Mouse (Mus musculus): ENCODE measurements at regions not wholly inside any gene's neighbourhood (a gene's known extent, or its start where the extent isn't known, plus 50 kb on each side); places are given as distances from the start of the nearest gene placed in this dataset.
A peak's percentile ranks its signal among the peaks of the same experiment; 100 is the strongest.

DNA sequence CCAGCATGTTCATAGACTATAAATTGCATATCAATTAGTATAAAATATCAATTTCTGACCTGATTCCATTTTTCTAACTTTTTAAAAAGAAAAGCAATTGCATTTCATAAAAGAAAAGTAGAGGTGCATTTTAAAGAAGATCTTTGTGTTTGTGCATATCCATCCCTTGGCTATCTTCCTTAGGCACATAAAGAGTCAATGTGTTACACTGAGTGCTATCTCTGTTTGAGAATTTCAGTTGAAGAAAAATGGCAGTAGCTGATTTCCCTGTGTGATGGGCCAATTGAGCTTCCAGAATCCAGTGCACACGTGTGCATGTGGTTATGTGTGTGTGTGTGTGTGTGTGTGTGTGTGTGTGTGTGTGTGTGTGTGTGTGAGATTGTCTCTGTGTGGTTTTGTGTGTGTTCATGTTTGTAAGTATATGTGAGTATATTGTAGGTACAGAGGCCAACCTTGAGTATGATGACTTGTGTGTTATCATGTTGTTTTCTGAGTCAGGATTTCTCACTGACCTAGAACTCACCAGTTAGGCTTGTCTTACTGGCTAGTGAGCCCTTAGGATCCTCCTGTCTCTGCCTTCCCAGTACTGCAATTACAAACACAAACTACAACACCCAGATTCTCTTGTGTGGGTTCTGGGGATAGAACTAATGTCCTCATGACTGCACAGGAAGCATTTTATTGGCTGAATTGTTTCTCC, 249.6 kb downstream of the Cdk5rap2 start:
- DNase-seq = no peak

DNA sequence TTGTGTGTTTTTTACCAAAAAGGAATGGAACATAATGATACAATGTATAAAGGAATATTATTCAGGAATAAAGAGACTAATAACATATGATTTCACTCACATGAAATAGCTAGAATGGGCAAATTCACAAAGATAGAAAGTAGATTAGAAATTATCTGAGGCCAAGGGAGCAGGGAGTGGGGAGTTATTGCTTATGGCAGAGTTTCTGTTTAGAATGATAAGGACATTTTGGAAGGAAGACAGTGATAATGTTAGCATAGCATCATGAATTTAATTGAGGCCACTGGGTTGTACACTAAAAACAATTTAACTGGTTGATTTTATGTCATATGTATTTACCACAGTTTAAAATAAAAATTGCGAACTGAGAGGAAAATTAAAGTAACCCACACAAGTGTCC, 250.2 kb downstream of the Cdk5rap2 start:
- no peak for DNase-seq

DNA sequence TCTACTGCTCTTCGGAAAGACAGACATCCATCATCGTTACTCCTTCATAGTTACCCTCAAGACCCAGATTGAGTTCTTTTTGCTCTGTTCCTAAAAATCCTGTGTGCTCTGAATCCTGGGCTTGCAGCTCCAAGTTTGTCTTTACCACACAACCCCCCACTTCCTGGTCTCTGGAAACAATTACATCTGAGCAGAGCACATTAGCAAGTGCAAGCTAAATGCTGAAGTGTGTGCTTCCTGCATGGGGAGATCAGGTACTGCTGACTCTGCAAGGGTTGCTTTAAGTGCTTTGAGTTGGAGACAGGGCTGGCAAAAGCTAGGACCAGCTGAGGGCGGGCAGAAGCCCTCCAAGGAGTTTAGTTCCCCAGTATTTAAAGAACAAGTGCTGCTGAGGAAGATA, 257.1 kb downstream of the Cdk5rap2 start:
- no peak for DNase-seq

DNA sequence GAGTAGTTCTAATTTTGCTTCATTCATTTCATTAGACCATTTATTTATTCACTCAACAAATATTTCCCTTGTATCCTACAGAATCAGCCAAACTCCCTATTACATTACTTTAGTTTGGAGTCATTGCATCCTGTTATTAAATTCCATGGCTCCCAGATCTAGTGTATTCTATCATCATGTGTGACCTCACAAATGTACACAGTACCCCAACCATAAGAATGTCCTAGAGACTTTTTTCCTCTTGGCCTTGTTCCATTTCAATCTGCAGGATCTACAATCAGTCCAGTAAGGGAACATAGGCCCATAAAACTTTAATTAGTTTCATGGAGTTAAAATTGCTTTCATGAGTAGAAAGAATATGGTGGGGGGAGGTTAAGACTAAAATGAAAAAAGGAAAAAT, 301.2 kb downstream of the Cdk5rap2 start:
- DNase-seq = no peak

DNA sequence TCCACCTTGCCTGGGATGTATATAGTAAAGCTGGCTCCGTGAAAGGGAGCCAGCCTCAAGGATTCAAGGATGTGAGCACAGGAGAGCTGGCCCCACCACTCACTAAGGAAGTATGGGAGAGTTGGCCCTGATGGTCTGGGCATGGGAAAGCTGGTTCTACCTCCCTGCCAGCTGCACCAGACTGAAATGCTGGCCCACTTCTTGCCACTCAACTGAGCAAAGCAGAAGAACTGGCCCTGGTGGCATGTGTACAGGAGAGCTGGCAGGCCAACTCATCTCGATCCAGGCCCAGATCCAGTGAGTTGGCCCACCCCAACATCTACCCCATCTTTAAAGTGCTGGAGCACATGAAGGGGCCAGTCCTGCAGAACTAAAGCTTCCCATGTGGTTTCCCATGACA, 304.5 kb downstream of the Cdk5rap2 start:
- DNase-seq = no peak

DNA sequence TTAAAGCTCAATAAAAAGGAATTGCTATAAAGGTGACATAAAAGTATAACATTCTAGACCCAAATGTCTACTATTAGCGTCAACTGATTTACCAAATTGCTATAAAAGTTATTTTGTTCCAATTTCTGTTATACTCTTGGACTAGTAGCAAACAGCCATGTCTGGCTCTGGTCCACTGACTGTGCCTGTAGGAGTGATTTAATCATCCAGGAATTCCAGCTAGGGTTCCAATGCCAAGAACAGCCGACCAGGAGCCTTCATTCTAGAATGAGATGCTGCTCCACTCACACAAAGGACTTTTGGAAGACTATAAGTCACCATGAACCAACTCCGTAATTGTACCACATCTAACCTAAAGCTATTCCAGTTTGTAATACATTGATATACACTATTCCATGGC, 312.9 kb downstream of the Cdk5rap2 start:
- DNase-seq = peak; percentile 26

DNA sequence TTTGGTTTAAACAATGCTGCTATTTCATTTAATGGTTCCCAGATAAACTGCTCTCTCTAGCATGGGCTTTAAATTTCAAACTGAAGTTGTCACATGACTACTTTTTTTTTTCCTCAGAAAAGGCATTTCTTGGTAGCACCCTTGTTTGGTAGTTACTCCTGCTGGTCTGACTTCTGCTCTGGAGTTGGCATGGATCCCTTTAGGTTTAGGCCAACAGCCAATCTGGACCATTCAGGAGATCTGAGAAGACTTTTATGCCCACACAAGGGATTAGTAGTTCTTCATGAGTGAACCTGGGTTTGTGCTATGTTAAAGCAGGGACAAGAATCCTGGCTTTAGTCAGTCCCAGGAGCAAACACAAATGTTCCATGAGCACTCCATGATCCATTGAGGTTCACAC, 332.0 kb downstream of the Cdk5rap2 start:
- no peak for DNase-seq

DNA sequence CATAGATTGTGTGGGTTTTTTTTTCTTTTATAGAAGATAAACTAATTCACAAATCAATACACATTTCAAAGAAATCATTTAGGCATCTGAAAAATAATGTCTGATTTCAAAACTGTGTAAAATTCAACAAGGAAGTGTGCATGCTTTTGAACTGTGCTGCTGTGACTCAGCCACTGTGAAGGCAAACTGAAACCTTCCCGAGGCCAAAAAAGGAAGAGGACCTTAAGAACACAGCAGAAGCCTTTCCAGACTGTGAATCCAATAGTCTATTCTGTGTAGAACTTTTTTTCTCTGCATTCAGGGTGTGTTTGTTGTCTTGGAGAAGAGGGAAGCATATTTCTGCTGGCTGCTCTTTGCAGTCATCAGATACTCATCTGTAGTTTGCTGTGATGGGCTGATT, 347.7 kb downstream of the Cdk5rap2 start:
- DNase-seq = no peak

DNA sequence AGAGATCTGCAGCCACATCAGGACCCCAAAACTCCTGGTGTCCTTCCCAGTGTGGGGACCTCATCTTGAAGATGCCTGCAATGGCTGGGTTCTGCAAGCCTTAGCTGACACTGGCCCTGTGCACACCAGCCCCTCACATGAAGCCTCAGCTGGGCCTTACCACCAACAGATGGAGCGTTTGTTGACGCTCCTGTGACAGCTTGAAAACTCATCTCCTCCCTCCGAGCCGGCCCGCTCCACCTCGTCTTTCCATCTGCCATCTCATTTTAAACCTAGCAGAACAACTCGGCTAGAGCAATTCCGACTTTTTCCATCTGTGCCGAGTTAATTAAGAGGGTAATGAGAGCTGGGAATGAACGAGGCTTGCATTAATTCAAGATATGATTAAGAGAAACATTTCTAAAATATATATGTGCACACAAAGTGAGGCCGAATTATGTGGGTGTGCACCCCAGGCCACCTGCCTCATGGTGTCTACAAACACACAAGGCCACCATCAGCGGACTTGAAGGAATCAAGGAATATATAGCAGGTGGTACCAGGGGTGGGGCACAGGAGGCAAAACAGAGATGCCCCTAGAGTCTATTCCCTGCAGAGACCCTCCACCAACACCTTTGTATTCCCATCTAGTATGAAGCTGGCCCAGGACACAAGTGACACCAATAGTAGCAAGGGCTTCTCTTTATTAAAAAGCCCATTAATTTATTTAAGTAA, 351.3 kb downstream of the Cdk5rap2 start:
- DNase-seq = no peak

DNA sequence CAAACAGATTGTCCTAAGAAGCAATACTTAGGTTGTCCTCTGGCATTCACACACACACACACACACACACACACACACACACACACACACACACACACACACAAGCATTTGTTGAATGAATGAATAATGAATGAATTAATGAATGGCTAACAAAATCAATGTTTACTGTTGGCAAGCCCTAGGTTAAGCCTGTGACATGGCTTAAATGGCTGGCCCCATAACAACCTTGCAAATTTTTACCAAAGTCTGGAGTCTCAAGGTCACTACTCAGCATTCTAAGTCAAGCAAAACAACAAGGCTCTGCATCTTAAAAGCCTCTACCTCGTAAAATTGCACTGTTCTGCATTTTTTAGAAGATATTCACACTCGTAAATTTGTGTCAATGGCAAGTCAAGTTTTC, 357.1 kb downstream of the Cdk5rap2 start:
- DNase-seq = no peak

DNA sequence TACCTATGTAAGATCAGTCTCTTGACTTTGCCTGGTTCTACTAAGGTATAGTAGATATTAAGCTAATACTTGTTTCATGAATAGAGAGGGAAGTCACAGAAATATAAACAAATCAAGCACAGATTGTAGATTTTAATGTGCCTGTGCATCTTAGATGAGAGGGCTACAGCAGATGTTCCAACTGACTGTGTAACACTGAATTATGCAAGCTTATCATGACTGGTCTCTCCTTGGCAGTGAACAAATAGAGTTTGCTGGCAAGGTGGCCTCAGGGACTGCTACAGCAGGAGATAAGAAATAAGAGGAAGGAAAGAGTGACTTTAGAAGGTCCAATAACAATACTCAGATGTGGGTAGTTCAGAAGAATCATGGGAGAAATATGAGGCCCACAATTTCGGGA, 372.0 kb downstream of the Cdk5rap2 start:
- DNase-seq = no peak

DNA sequence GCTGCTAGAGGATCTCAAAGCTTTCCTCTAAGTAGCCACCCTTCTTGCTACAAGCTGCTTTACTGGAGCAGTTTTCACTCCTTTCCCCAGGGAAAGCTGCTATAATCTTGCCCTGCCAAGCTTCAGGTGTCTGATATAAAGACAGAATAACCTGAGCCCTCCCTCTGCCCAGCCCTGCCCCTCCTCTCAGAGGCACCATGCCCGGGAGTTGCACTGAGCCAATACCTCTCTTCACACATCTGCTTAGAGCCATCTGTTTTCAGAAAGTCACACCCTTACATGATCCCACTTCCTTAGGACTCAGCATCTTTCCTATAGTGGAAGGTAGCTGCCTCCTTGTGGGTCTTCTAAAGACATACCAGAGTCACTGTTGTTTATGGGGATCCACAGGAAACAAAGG, 374.3 kb downstream of the Cdk5rap2 start:
- DNase-seq = no peak

DNA sequence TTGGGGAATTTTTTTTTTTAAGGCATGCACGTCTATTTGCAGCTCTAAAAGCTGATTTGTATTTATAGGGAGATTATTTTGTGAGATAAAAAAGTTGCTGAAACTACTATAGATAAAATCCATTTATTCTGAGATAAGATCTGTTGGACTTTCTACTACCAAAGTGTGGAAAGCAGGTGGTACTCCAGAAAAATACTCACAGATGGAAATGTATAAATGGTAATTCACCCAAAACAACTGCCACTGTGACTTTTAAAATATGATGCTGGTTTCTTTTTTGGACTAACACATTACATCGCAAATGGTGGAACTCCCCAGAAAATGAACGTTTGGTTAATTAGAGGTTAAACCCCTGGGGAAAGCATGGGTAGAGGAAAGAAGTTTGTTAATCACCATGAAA, 377.7 kb downstream of the Cdk5rap2 start:
- no peak for DNase-seq

DNA sequence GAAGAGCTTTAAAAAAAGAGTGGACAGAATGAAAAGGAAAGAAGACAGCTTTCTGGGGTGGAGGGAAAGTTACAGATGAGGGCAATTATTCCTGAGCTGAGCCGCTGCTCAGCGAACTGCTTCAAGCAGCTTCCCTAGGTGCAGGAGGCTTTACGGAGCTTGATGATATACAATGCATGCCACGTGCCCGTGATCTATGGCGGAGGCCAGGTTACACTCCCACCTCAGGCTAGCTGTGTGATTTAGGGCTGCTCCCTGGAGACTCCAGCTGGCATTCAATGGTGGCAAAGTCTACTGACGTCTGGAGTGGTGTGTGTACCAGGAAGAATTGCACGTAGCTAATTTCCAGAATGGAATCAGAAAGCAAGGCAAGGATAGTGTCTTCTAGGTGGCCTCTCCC, 383.4 kb downstream of the Cdk5rap2 start:
- DNase-seq = no peak

DNA sequence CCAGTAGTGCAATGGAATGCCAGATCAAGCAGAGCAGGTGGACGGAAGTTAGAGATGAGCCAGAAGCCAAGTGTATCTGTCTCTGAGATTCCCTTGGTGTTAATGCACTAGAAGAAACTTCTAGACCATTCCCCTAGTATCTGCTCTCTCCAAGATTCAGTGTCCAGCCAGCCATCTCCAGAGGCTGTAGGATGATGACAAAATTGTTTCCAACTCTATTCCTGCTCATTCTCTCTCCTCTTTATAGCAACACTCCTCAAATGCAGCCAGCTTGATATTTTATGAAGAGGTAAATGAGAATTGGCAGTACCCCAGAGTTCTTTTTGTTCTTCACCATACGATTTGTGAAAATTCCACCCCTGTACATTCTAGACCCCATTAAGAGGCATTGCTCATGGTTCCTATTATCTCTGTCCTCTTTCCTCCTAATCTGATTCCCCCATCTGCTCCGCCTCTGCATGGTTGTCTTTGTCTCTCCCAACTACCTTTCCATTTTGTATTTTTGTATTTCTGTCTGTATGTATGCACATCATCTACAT, 385.3 kb downstream of the Cdk5rap2 start:
- no peak for DNase-seq

DNA sequence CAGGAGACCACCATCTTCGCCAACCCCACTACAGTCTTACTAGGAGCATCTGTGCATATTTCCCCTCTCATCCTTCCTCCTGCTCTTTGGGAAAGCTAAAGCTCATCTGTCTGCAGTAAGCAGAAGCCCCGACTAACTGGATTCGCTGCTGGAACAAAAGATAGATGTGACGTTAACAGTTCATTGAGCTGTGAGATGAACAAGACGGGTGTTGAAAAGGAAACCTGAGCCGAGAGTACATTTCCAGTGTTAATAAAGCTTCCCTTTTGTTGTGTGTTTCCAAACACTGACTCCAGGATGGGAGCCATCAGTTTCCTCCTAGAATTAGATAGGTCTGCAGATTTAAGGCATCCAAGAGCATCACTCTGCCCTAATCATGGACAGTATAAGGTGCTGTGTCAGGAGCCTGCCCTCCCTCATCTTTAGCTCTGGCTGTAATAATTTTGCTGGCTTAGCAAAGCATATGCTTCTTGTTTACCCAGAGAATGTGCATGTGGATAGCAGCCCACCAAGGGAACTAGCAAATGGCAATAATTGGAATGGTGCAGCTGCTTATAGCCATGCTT, 389.3 kb downstream of the Cdk5rap2 start:
- no peak for DNase-seq

DNA sequence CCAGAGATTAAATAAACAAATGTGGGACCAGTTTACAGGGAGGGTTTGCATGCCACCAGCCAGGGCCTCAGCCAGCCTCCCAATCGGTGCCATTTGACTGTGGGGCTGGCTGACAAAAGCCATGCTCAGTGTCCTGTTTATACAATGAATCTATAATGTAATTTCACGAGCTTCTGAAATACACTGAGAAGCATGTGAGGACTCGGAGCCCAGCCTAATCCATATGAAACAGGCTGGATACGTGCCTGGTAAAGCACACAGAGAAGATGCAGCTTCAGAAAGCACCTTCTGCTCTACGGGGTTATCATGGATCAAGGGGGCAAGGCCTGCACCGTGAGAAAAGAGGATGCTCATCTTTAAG, 398.0 kb downstream of the Cdk5rap2 start:
- no peak for DNase-seq

DNA sequence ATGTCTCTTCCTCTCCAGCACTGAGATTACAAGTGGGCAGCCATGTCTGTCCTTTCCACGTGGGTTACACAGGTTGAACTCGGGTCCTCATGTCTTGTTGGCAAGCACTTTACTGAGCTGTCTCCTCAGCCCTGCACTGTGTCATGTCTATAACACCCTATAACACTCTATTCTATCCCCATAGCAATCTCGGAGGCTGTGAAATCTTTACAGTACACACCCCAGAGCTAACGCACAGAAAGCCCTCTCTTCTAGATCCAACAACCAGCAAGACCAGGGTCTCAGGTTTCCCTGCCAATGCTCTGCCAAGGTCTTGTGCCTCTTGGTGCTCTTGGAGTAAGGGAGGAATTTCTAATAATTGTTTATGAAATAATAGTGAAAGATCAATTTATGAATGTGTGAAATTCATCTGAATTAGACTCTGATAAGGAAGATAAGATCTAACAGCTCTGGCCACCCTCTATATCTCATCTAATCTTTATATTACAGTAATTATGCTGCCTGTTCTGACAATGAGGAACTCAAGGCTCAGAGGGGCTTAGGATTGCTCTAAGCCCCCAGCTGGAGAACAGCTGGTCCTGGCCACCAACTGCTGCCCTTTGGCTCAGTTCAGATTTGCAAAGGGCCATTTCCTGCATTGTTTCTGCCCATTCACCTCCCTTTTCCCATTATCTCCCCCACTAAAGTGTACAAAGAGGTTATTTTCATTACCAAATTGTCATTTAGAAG, 398.6 kb downstream of the Cdk5rap2 start:
- no peak for DNase-seq

DNA sequence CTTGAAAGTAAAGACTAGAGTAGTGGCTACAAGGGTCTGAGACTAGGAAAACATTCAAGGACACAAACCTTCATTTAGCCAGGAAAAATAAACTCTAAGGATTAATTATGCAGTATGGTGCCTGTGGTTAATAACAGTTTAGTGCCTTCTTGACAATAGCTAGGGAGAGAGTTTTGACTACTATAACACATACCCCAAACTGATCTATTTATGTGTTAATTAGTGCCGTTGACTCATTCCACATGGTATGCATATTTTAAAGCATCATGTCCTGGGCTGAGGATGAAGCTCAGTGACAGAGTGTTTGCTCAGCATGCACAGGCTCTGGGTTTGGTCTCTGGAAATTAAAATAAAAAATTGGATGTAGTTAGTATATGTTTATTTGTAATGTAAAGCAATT, 399.8 kb downstream of the Cdk5rap2 start:
- DNase-seq = no peak

DNA sequence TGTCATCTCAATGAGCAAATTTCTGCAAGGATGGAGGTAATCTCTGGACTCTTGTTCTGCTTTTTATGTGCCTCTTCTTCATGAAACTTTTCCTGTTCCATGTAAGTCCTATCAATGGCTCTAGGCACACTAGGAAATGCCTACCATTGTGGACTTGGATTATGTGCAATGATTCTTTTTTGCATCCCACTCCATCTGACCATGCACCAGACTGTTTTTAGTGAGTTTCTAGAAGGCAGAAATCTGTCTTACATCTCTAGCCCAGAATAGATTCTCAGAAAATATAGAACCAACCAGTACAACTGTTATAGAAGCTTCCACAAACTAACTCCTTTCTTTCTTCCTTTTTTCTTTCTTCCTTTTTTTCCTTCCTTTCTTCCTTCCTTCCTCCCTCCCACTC, 405.3 kb downstream of the Cdk5rap2 start:
- DNase-seq = no peak

DNA sequence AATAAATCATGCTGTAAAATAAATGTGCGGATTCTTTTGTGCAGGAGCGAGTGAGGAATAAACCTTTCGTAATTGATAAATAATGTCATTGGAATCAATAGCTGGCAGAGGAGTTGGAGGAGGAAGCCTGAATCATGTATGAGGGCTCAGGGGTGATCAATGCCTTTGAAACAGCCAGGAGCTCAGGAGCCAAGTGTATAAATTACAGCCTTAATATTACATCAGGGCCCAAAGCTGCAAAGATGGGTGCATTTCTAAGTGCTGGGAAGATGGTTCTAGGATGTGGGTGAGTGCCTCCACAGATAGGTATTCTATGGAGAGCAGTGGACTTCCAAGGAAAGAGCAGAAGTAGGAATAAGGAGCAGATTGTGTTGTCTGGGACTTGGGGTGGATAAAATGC, 417.0 kb downstream of the Cdk5rap2 start:
- DNase-seq = no peak

DNA sequence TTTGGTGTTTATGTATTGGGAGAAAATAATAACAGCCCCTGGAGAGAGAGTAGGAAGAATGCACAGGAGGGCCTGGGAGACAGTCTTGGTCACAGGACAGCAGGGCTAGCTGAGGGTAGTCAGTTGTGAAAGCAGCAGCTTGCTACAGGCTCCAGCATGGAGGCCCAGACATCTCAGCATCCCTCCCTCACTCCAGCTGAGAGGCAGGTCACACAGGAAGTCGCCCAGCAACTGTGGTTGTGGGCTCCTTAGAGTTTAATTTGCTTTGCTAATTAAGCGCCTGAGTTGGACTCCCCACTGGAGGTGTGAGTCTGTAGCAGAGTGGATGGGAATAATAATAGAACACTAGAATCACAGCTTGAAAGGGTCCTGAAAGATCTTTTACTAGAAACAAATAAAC, 436.0 kb downstream of the Cdk5rap2 start:
- no peak for DNase-seq

DNA sequence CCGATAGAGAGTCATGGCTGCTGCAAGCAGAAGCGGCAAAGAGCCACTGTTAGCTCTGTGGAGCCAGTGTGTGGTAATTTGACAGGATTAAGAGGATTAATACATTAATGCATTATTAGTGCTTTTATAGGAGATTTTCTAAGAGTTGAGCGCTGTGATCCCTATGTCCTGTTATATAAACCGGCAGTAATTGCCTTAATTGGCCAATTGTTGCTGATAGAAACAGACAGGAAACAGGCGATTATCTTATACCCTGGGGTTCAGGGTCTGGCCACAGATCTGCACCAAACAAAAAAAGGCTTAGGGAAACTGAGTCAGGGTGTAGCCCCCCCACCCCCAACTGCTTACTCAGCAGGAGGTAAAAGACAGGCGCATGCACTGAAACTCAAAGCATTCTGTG, 436.7 kb downstream of the Cdk5rap2 start:
- DNase-seq = no peak
